Mouse (Mus musculus) liver, postnatal 0 days (tissue): ENCODE data around the gene Gm5105.

ENCODE experiments used
- CTCF ChIP-seq: sonication (generic); IDR thresholded peaks from 2 replicates; pipeline ENCODE4 v1.5.1; 2016; ENCODE audit warnings: antibody characterized with exemption, low read depth
- EP300 ChIP-seq: IDR thresholded peaks from 2 replicates; pipeline ENCODE4 v1.6.1; 2016; ENCODE audit warnings: antibody characterized with exemption, low read depth, mild to moderate bottlenecking

DNA sequence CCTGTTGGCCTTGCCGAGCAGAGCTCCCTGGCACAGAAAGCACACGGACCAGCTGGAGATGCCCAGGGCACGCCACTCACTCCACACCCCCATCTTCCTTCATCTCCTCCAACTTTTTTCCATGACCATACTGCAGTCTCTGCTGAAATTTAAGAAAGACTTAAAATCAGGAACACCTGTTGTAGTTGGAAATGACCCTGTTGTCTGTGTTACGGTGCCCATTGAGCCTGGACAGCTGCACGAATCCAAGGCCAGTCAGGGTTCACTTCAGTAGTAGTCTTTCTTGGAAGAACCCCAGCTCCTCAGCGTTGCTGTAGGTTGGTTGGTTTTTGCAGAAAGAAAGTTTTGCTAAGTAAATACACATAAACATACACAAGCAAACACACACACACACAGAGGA lies 17.6 kb downstream of the Gm5105 start:
- TF ChIP-seq EP300 (no peak), CTCF (no peak)
